Mouse (Mus musculus) frontal cortex, adult (tissue): Measurements from ENCODE around the gene Epb41l5.

Experiments
- ATAC-seq: cut with Nextera tagmentation; 2 replicates; pipeline ENCODE4 v1.9.2; 2017; ENCODE audit warnings: mild to moderate bottlenecking, moderate library complexity, mixed read lengths; ENCODE audit not compliant: low TSS enrichment

Epb41l5 gene

GRCm38 (mm10) chr1:119648205-119649111, at the start of gene Epb41l5:
Gene Epb41l5, minus strand, starts transcription at chr1:119649000.
- ATAC-seq: peak; percentile 89

DNA sequence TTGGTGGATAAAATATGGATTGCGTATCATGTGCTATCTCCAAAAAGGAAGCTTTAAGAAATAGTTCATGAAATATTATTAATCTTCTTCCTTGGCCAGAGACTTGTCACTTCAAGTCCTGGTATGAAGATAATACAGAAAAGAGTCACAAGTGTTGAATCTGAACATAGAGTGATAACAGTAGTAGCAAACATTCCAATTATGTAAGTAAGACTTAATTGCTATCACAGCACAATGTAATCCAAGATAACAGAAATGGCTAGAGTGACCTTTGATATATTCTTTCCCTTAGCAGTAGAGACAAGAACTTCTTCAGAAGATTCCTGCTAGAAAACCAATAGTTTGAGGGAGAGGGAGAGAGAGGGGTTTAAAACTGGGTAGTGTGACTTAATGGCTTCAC, 48.1 kb upstream of the Epb41l5 start:
- ATAC-seq: no peak

GRCm38 (mm10) chr1:119685773-119686558, 37.2 kb upstream of the Epb41l5 start:
- ATAC-seq: no peak

DNA sequence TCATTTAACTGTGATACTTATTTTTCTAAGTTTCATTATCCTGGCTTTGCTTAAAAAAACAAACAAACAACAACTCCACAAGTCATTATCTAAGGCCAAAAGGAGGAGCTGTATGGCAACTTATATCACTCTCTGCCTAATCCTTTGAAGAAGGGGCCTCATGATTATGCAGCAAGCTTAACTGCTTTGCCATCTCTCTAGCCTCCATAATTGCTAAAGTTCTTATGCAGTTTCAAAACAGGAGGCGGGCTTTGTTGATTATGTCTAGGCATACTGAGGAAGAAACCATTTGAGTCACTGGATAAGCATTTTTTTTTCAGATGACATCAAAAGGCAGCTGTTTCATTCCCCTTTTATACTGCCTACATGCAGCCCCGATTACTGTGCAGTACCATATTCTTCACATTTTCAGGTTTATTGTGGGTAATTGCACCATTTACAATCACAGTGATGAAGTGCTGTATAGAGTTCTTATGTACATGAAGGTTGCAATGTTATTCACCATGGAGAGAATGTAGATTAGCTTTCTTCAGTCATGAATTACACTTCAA, 32.9 kb upstream of the Epb41l5 start:
- peak; percentile 47; the same call in 1 of the 2 replicates for ATAC-seq

GRCm38 (mm10) chr1:119674984-119675383, 26.2 kb upstream of the Epb41l5 start:
- ATAC-seq: peak; percentile 80; the same call in 1 of the 2 replicates

GRCm38 (mm10) chr1:119666904-119667303, 18.1 kb upstream of the Epb41l5 start:
- no peak for ATAC-seq

GRCm38 (mm10) chr1:119654307-119654706, 5.5 kb upstream of the Epb41l5 start:
- ATAC-seq: no peak

DNA sequence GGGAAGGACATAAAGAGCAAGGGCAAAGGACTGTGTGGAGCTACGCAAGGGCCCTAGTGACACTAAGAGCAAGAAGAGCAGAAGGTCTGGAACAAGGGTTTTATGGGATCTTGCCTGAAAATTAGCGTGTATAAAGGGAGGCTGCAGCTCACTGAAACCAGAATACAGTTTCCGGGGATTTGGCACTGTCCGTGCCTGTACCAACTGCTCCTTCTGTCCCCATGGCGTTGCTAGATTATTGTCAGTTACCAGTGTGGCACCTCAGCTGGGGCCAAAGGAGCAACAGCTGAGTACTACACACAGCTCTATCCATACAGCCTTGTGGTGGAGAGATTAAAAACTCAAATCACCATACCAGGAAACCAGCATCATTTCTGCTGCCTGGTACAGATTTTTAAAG, 1.6 kb upstream of the Epb41l5 start:
- ATAC-seq: no peak

- ATAC-seq: no peak
Observed at GRCm38 (mm10) chr1:119649627-119650026, 827 bp upstream of the Epb41l5 start.

DNA sequence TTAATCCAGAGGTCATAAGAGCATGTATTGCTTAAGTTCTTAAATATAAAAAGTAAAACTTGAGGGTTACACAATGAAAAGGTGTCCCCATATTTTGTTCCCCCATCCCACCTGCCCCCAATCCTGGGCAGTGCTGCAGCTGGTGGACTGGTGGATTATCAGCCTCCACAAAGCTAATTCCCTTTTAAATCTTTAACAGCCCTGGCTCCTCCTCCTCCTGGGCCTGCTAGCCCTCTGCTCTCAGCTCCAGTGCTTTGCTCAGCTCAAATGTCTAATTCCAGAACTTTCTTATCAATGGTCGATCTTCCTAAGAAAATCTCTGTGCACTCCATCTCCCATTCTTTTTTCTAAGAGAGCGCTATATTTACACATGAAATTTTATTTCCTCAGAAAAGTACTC, 2.4 kb downstream of the Epb41l5 start:
- ATAC-seq: no peak

DNA sequence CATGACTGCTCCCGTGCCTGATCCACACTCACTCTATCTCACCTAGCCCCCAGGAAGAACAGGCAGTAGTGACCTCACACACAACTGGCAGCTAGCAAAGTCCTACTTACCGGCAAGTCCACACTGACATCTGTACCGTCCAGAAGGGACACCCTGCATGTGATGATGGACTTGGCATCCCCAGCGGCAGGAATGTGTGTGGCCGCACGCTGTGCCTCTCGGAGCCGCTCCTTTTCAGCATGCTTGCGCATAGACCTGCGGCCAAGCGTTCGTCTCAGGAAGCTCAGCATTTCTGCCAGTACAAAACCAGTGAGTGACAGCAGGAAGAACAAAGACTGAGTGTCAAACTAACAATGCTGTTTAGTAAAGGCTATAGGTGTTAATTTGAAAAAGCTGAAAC, 6.4 kb downstream of the Epb41l5 start:
- ATAC-seq: 0 out of 2 replicates have a peak, but pooled peaks have one; percentile 34

DNA sequence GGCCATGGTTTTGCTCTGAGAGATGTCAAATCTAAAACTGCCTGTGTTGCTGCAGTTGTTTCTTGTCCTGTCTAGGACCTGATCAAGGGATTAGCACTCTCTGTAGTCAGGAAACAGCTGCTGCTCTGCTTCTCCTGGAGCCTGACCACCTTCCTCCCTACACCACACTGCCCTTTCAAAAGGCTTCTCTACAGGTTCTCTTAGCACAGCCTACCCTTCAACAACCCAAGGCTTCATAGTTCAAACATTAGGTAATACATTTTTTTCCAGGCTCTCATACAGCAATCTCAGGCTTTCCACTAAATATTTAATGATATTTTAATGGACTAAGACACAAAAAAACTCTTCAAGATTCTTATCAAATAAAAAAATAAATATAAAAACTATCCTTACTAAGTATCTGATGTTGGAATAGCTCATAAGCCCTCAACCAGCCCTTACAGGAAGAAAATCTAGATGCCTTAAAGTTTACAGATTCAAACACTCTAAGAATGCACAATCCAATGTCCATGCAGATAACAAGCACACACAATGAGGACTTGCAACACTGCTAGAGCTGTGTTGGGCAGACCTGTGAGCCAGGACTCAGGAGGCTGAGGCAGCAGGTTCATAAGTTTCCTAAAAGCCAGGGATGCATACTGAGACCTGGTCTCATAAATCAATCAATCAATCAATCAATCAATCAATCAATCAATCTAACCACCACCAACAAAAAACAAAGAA, 7.5 kb downstream of the Epb41l5 start:
- no peak for ATAC-seq

DNA sequence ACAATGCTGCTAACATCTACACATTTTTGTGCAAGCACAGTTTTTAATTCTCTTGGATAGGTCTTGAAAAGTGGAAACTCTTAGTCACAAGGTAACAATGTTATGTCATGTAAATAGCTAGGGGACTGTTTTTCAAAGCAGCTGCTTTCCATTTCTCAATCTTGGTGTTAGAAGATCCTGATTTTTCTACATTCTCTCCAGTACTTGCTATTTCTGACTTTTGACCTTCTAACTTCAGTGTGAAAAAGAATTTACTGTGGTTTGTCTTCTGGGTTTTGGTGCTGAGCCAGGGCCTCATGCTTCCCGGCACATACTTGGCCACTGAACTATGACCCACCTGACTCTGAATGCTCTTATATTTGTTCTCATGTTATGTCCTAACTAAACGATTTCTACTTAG, 8.8 kb downstream of the Epb41l5 start:
- ATAC-seq: no peak

GRCm38 (mm10) chr1:119637188-119638023, 11.4 kb downstream of the Epb41l5 start:
- ATAC-seq: no peak

- no peak for ATAC-seq
Observed at GRCm38 (mm10) chr1:119634746-119635145, 14.1 kb downstream of the Epb41l5 start.

DNA sequence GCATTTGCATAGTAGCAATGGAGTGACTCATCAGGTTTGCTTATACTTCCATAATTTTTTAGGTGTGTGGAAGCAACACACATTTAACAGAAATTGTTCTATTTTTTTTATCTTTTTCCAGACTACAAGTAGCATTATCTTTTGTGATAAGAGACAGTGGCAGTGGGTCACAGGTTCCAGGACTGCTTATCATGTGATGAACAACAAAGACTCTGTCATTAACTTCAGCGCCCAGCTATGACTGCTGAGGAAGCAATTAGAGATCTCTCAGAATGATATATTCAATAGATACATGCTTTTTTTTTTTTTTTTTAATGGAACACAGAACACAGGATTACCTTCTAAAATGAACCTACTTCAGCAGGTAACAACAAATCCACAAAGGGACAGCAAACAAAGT, 18.4 kb downstream of the Epb41l5 start:
- ATAC-seq: no peak; the same call in 1 of the 2 replicates

- ATAC-seq: no peak
Observed at GRCm38 (mm10) chr1:119626837-119627236, 22.0 kb downstream of the Epb41l5 start.

GRCm38 (mm10) chr1:119624444-119624843, 24.4 kb downstream of the Epb41l5 start:
- no peak for ATAC-seq

- ATAC-seq: peak; percentile 99
Observed at GRCm38 (mm10) chr1:119605396-119605795, 43.4 kb downstream of the Epb41l5 start.

DNA sequence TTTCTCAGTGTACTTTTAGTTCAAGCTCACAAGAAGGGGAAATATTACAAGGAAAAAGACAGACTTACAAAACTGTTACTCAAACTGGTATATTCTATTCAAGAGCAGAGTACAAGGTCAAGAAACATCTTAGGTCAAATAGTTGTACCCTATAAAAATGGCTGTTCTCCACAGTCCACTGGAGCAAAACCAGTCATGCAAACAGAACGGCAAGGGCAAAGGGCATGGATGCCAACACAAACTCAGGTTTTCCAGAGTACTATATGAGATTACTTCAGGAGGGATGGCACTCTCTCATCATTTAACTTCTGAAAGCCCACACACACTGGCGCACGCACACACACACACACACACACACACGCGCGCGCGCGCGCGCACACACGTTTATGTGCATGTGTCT, 46.4 kb downstream of the Epb41l5 start:
- no peak for ATAC-seq

GRCm38 (mm10) chr1:119598855-119599254, 49.9 kb downstream of the Epb41l5 start:
- ATAC-seq: no peak
